Mouse (Mus musculus): ENCODE measurements at regions not wholly inside any gene's neighbourhood (a gene's known extent, or its start where the extent isn't known, plus 50 kb on each side); places are given as distances from the start of the nearest gene placed in this dataset.
A peak's percentile ranks its signal among the peaks of the same experiment; 100 is the strongest.

DNA sequence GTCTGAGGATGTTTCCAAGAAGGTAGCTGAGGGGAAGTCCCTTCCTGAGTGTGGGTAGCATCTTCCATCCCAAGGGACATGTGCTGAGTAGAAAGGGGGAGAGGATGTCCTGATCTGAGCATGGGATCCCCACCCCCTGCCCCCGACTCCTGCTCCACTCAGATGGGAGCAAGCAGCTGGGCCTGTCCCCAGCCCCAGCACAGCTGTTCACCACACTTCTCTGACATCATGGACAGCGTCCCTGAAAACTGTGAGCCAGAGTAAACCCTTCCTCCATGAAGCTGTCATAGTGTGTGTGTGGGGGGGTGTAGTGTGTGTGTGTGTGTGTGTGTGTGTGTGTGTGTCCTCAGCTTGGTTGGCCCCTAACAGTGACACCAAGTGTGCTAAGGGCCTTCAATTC, 104.3 kb upstream of the Tmem189 start:
- no peak overlapping the region for H3K9ac ChIP-seq (ENCODE audit: low read depth, low read length)
- WGBS: 76% methylated on average over 2 of the region's 2 CpGs
- H3K4me2 ChIP-seq (ENCODE audit: low read length): no peak overlapping the region
- ATAC-seq (replicated peaks; ENCODE audit: low FRiP score, low read depth): no peak
- no peaks in the 10 kb centered on the region for H3K4me1 ChIP-seq (replicated peaks; ENCODE audit: insufficient read depth, low read length)
- TF ChIP-seq CTCF (IDR thresholded peaks at IDR 0.05; ENCODE audit: low read depth): no peak
- H3K9me3 ChIP-seq (replicated peaks; ENCODE audit: low read length): no peaks in the 10 kb centered on the region
- no peak overlapping the region for H3K4me3 ChIP-seq (replicated peaks; ENCODE audit: low read depth, low read length)
- no peaks in the 10 kb centered on the region for H3K27me3 ChIP-seq (ENCODE audit: insufficient read depth, low read length)
- DNase-seq (ENCODE audit: low spot score): no peak
- H3K36me3 ChIP-seq (ENCODE audit: insufficient read depth, low read length): no peaks in the 10 kb centered on the region
- no peak overlapping the region for H3K27ac ChIP-seq

DNA sequence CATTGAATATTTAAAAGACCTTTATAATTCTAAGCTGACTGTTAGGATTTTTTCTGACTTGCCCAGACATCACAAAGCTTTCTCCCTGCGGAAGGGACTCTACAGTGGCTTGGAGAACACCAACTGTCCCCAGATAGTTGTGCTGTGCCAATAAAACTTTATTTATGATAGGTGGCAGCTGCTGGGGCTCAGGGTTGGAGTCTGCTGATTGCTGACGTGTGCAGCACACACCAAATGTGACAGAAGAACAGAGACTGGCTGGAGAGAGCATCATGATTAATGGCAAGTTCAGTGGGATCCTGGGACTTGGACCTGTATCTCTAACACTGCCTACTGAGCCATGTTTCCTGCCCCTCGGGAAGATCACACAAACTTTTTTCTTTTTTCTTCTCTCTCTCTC, 103.1 kb upstream of the Tmem189 start:
- peak; percentile 74 for DNase-seq (ENCODE audit: low spot score)
- no peak overlapping the region for H3K27ac ChIP-seq
- peaks cover 4% of the 10 kb centered on the region; the same call in 1 of the 2 replicates for H3K4me1 ChIP-seq (replicated peaks; ENCODE audit: insufficient read depth, low read length)
- no peak overlapping the region for H3K9ac ChIP-seq (ENCODE audit: low read depth, low read length)
- no peak overlapping the region for H3K4me3 ChIP-seq (replicated peaks; ENCODE audit: low read depth, low read length)
- no peaks in the 10 kb centered on the region for H3K36me3 ChIP-seq (ENCODE audit: insufficient read depth, low read length)
- no peak for TF ChIP-seq CTCF (IDR thresholded peaks at IDR 0.05; ENCODE audit: low read depth)
- ATAC-seq (replicated peaks; ENCODE audit: low FRiP score, low read depth): no peak
- no peaks in the 10 kb centered on the region for H3K9me3 ChIP-seq (replicated peaks; ENCODE audit: low read length)
- H3K4me2 ChIP-seq (ENCODE audit: low read length): no peak overlapping the region
- WGBS: 8% methylated on average over 3 of the region's 3 CpGs
- no peaks in the 10 kb centered on the region for H3K27me3 ChIP-seq (ENCODE audit: insufficient read depth, low read length)

DNA sequence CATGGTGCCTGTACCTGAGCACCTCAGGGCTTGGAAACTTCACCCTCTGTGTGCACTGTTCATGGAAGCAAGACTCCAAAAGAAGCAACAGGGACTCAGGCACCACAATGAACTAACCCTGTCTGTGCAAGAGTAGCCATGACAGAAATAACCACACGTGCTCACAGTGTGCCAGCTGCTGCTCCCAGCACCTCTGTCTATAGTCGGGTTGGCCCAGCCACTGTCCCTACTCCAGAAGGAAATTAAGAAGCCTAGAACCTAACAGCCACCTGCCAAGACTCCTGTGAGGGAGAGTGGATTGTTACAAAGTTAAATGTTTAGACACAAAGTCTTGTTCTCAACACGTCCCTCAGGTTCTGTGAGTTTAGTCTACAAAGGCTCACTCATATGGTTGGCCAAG, 102.7 kb upstream of the Tmem189 start:
- no peaks in the 10 kb centered on the region for H3K36me3 ChIP-seq (ENCODE audit: insufficient read depth, low read length)
- no peaks in the 10 kb centered on the region for H3K9me3 ChIP-seq (replicated peaks; ENCODE audit: low read length)
- no peak for TF ChIP-seq CTCF (IDR thresholded peaks at IDR 0.05; ENCODE audit: low read depth)
- no peak overlapping the region for H3K27ac ChIP-seq
- ATAC-seq (replicated peaks; ENCODE audit: low FRiP score, low read depth): no peak
- no peak overlapping the region for H3K4me3 ChIP-seq (replicated peaks; ENCODE audit: low read depth, low read length)
- H3K4me2 ChIP-seq (ENCODE audit: low read length): no peak overlapping the region
- H3K4me1 ChIP-seq (replicated peaks; ENCODE audit: insufficient read depth, low read length): peaks cover 7% of the 10 kb centered on the region; the same call in 1 of the 2 replicates
- no peaks in the 10 kb centered on the region for H3K27me3 ChIP-seq (ENCODE audit: insufficient read depth, low read length)
- no peak overlapping the region for H3K9ac ChIP-seq (ENCODE audit: low read depth, low read length)
- DNase-seq (ENCODE audit: low spot score): no peak
- WGBS: 23% methylated on average over 3 of the region's 3 CpGs

DNA sequence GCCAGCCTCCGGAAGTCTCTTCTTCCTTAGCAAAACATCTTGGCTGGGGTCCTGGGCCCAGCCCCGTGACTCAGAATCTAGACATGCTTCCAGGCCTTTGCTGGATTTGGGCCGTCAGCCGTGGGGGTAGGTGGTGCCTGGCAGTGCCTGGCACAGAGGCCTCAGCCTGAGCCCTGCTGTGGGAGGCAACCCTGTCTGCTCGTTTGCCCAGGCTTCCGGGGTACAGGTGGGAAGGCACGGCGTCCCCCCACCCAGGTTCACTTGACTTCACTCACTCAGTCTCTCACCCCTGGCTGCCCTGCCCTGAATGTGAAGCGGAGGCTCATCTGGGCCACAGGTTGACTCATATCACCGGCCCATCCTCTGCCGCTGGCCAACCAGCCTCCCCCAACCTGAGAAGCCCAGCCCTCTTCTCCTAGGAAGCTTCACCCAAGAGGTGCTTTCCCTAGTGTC, 99.9 kb upstream of the Tmem189 start:
- Histone ChIP-seq H3K4me2 (ENCODE audit: low read length) (no peak overlapping the region), H3K27ac (no peak overlapping the region), H3K4me3 (replicated peaks; ENCODE audit: low read depth, low read length) (no peak overlapping the region), H3K36me3 (ENCODE audit: insufficient read depth, low read length) (no peaks in the 10 kb centered on the region), H3K27me3 (ENCODE audit: insufficient read depth, low read length) (no peaks in the 10 kb centered on the region), H3K9ac (ENCODE audit: low read depth, low read length) (no peak overlapping the region), H3K9me3 (replicated peaks; ENCODE audit: low read length) (no peaks in the 10 kb centered on the region), H3K4me1 (replicated peaks; ENCODE audit: insufficient read depth, low read length) (peaks cover 7% of the 10 kb centered on the region; the same call in 1 of the 2 replicates)
- no peak for TF ChIP-seq CTCF (IDR thresholded peaks at IDR 0.05; ENCODE audit: low read depth)
- DNase-seq (ENCODE audit: low spot score) (no peak), ATAC-seq (replicated peaks; ENCODE audit: low FRiP score, low read depth) (no peak)
- 82% methylated on average over 11 of the region's 11 CpGs for WGBS

DNA sequence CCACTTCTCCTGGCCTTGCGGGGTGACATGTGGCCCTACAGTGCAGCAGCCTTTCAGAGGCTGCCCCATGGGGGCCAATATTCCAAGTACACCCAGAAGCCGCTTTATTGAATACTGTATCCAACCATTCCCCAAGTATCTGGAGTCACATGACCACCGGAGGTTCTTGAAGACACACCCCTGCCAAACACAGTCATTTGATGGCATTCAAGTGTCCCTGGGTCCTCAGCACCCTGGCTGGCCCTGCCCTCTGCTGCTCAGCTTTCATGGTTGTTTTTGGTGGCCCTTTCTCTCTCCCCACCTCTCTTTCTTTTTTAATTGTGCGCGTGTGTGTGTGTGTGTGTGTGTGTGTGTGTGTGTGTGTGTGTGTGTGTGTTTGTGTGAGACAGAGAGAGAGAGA, 97.3 kb upstream of the Tmem189 start:
- Histone ChIP-seq H3K27me3 (ENCODE audit: insufficient read depth, low read length) (no peaks in the 10 kb centered on the region), H3K4me2 (ENCODE audit: low read length) (no peak overlapping the region), H3K9me3 (replicated peaks; ENCODE audit: low read length) (no peaks in the 10 kb centered on the region), H3K9ac (ENCODE audit: low read depth, low read length) (no peak overlapping the region), H3K27ac (no peak overlapping the region), H3K36me3 (ENCODE audit: insufficient read depth, low read length) (no peaks in the 10 kb centered on the region), H3K4me1 (replicated peaks; ENCODE audit: insufficient read depth, low read length) (peaks cover 12% of the 10 kb centered on the region), H3K4me3 (replicated peaks; ENCODE audit: low read depth, low read length) (no peak overlapping the region)
- ATAC-seq (replicated peaks; ENCODE audit: low FRiP score, low read depth): no peak
- WGBS: 88% methylated on average over 4 of the region's 5 CpGs
- DNase-seq (ENCODE audit: low spot score): no peak
- TF ChIP-seq CTCF (IDR thresholded peaks at IDR 0.05; ENCODE audit: low read depth): no peak

DNA sequence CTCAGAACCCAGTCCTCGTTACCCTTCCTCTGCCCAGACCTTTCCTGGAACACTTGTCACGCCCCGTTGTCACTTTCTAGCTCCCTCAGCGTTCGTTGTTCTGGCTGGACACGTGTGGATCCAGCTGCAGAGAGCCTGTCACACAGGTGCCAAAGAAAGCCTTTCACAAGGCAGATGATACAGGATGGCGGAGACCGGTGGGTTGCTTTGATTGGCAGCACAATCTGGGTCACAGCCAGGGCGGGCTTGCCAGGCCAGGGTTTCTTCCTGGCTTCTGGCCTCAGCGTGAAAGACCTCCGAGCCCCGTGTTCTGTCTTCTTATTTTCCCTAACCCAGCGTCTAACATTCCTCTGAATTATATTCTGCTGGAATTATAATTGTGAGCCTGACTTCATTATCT, 94.7 kb upstream of the Tmem189 start:
- H3K9me3 ChIP-seq (replicated peaks; ENCODE audit: low read length): no peaks in the 10 kb centered on the region
- no peaks in the 10 kb centered on the region for H3K36me3 ChIP-seq (ENCODE audit: insufficient read depth, low read length)
- H3K9ac ChIP-seq (ENCODE audit: low read depth, low read length): no peak overlapping the region
- DNase-seq (ENCODE audit: low spot score): no peak
- no peak overlapping the region for H3K4me2 ChIP-seq (ENCODE audit: low read length)
- no peak for ATAC-seq (replicated peaks; ENCODE audit: low FRiP score, low read depth)
- H3K27ac ChIP-seq: no peak overlapping the region
- H3K27me3 ChIP-seq (ENCODE audit: insufficient read depth, low read length): no peaks in the 10 kb centered on the region
- TF ChIP-seq CTCF (IDR thresholded peaks at IDR 0.05; ENCODE audit: low read depth): no peak
- H3K4me3 ChIP-seq (replicated peaks; ENCODE audit: low read depth, low read length): no peak overlapping the region
- WGBS: 78% methylated on average over 13 of the region's 13 CpGs
- peaks cover 22% of the 10 kb centered on the region for H3K4me1 ChIP-seq (replicated peaks; ENCODE audit: insufficient read depth, low read length)

DNA sequence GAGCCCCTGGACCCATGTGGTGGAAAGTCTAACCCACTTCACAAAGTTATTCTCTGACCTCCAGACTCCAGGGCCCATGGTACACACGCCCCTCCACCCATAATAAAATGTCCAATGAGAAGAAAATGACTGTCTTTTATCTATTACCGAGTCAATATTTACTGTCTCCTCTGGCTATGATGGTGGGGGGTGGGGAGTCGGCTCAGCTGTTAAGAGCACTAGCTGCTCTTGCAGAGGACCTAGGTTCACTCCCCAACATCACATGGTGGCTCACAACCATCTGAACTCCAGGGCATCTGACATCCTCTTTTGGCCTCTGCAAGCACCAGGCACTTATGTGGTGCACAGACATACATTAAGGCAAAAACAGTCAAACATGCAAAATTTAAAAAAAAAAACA, 93.8 kb upstream of the Tmem189 start:
- no peak overlapping the region for H3K27ac ChIP-seq
- TF ChIP-seq CTCF (IDR thresholded peaks at IDR 0.05; ENCODE audit: low read depth): no peak
- no peak overlapping the region for H3K9ac ChIP-seq (ENCODE audit: low read depth, low read length)
- H3K4me2 ChIP-seq (ENCODE audit: low read length): no peak overlapping the region
- no peak for DNase-seq (ENCODE audit: low spot score)
- no peak for ATAC-seq (replicated peaks; ENCODE audit: low FRiP score, low read depth)
- H3K9me3 ChIP-seq (replicated peaks; ENCODE audit: low read length): no peaks in the 10 kb centered on the region
- H3K36me3 ChIP-seq (ENCODE audit: insufficient read depth, low read length): no peaks in the 10 kb centered on the region
- H3K4me1 ChIP-seq (replicated peaks; ENCODE audit: insufficient read depth, low read length): peaks cover 24% of the 10 kb centered on the region
- no peaks in the 10 kb centered on the region for H3K27me3 ChIP-seq (ENCODE audit: insufficient read depth, low read length)
- 69% methylated on average over 3 of the region's 3 CpGs for WGBS
- H3K4me3 ChIP-seq (replicated peaks; ENCODE audit: low read depth, low read length): no peak overlapping the region

All from kidney, postnatal 0 days (tissue).